Mouse (Mus musculus): ENCODE results near the gene Atf6b. TPM values are rescaled to one million over a fixed set of nuclear protein-coding genes. Genes with fewer than 3 reads are reported as not detected.

Gene Atf6b
- polyA plus RNA-seq, 1 experiment from 2014 or later, result 19.9 TPM

GRCm38 (mm10) chr17:34627093-34627942, 19.6 kb upstream of the Atf6b start:
- no peaks in the 10 kb centered on the region for H3K9me3 ChIP-seq (replicated peaks)
- under 1% methylated on average over 44 of the region's 45 CpGs for WGBS (ENCODE audit: insufficient replicate concordance)
- peaks cover 70% of the 10 kb centered on the region for H3K4me1 ChIP-seq (replicated peaks)
- H3K27ac ChIP-seq (replicated peaks), result peak overlapping the region; percentile 77
- peaks cover 50% of the 10 kb centered on the region for H3K27me3 ChIP-seq
- peak overlapping the region; percentile 68 for H3K9ac ChIP-seq
- peaks cover 15% of the 10 kb centered on the region for H3K36me3 ChIP-seq (replicated peaks)
- ATAC-seq (ENCODE audit: insufficient read depth), result peak; percentile 69
- H3K4me3 ChIP-seq (replicated peaks), result peak overlapping the region; percentile 66
- peak overlapping the region; percentile 89 for H3K4me2 ChIP-seq

DNA sequence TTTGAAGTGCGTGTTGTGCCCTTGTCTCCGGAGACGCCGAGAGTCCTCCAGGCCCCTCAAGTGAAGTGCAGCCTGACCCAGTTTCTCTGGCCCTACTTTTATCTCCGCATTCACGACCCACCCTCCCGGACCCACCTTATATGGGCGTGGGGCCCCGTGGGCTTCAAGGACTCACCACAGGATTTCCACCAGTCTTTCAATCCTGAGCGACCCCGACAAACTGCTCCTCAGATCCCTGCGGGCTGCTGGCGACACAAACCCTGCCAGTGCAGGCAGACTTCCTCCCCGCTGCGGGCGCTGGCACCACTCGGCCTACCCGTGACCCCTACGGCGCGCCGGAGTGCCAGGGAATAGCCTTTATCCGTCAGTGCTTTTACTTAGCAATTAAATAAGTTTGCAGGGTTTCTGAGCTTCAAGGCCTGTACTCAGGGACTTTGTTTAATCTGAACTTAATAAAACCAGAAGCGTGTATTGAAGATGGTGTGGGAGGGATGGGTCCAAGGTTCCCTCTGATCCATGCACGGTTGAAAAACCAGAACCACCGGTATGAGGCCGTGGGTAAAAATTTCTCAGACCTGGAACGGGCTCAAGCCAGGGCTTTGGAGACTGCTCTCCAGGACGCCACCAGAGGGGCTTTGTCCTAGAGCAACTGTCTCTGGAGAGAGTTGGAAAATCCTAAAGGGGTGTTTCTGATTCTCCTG, 18.9 kb upstream of the Atf6b start, which contains the start of gene Ppt2:
Gene Ppt2 (minus strand): TSS at position 568 of the 701 bp plus-strand sequence.
- WGBS (ENCODE audit: insufficient replicate concordance), result 10% methylated on average over 29 of the region's 29 CpGs
- Histone ChIP-seq H3K27ac (replicated peaks) (peak within 1 kb of the TSS; percentile 77), H3K36me3 (replicated peaks) (peaks cover 10% of the 10 kb centered on the region), H3K9ac (peak within 1 kb of the TSS; percentile 68), H3K9me3 (replicated peaks) (no peaks in the 10 kb centered on the region), H3K4me3 (replicated peaks) (peak within 1 kb of the TSS; percentile 66), H3K4me1 (replicated peaks) (peaks cover 69% of the 10 kb centered on the region), H3K27me3 (peaks cover 58% of the 10 kb centered on the region), H3K4me2 (peak within 1 kb of the TSS; percentile 89)
- no peak for ATAC-seq (ENCODE audit: insufficient read depth)

DNA sequence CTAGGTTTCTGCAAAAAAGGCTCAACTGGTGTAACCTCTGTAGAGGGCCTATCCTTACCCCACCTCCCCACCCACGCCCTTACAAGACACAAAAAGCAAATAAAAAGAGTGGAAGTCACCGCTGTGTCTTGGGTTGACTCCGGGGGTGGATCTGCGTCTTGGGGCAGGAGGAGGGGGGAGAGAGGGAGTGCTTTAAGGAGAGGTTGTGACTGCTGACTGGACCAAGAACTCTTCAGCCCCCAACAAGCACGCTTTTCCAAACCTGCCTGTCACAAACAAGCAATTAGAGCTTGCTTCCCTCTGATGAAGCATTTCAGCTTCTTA, 18.3 kb upstream of the Atf6b start:
- Histone ChIP-seq H3K4me2 (peak overlapping the region; percentile 89), H3K27ac (replicated peaks) (no peak overlapping the region), H3K36me3 (replicated peaks) (peaks cover 8% of the 10 kb centered on the region), H3K9ac (no peak overlapping the region), H3K9me3 (replicated peaks) (no peaks in the 10 kb centered on the region), H3K27me3 (peaks cover 63% of the 10 kb centered on the region), H3K4me3 (replicated peaks) (no peak overlapping the region; the same call in 1 of the 2 replicates), H3K4me1 (replicated peaks) (peaks cover 66% of the 10 kb centered on the region)
- ATAC-seq (ENCODE audit: insufficient read depth), result no peak
- WGBS (ENCODE audit: insufficient replicate concordance), result 46% methylated on average over 5 of the region's 5 CpGs

- Histone ChIP-seq H3K4me2 (peak within 1 kb of the TSS; percentile 89), H3K9ac (no peak within 1 kb of the TSS), H3K4me3 (replicated peaks) (peak within 1 kb of the TSS; percentile 66), H3K27ac (replicated peaks) (no peak within 1 kb of the TSS), H3K9me3 (replicated peaks) (no peaks in the 10 kb centered on the region), H3K36me3 (replicated peaks) (peaks cover 6% of the 10 kb centered on the region), H3K4me1 (replicated peaks) (peaks cover 63% of the 10 kb centered on the region), H3K27me3 (peaks cover 68% of the 10 kb centered on the region)
- WGBS (ENCODE audit: insufficient replicate concordance), result 13% methylated on average over 16 of the region's 16 CpGs
- no peak for ATAC-seq (ENCODE audit: insufficient read depth)
These were observed 17.7 kb upstream of the Atf6b start, which contains the start of gene Prrt1 for GRCm38 (mm10) chr17:34629221-34629751. Gene Prrt1, plus strand, starts transcription at chr17:34629533.

- H3K36me3 ChIP-seq (replicated peaks), result peaks cover 6% of the 10 kb centered on the region
- H3K4me3 ChIP-seq (replicated peaks), result no peak overlapping the region
- 9% methylated on average over 12 of the region's 12 CpGs for WGBS (ENCODE audit: insufficient replicate concordance)
- peak overlapping the region; percentile 58 for H3K4me2 ChIP-seq
- ATAC-seq (ENCODE audit: insufficient read depth), result no peak
- no peak overlapping the region for H3K27ac ChIP-seq (replicated peaks)
- H3K27me3 ChIP-seq, result peaks cover 68% of the 10 kb centered on the region
- peaks cover 63% of the 10 kb centered on the region for H3K4me1 ChIP-seq (replicated peaks)
- no peaks in the 10 kb centered on the region for H3K9me3 ChIP-seq (replicated peaks)
- H3K9ac ChIP-seq, result no peak overlapping the region
These were observed 16.9 kb upstream of the Atf6b start for GRCm38 (mm10) chr17:34629796-34630603.

DNA sequence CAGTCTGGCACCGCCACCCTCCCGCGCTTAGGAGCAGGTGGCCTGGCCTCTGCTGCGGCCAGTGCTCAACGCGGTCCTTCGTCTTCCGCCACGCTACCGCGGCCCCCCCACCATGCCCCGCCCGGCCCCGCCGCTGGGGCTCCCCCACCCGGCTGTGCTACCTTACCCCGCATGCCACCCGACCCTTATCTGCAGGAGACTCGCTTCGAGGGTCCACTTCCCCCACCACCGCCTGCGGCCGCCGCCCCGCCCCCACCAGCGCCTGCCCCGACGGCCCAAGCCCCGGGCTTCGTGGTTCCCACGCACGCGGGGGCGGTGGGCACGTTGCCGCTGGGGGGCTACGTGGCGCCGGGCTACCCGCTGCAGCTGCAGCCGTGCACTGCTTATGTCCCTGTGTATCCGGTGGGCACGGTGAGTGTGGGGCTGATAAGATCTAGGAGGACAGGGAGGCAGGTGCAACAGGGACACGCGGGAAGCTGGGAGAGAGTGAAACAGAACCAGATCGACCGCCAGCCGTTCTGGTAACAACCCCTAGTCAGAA, 16.1 kb upstream of the Atf6b start:
- H3K36me3 ChIP-seq (replicated peaks), result no peaks in the 10 kb centered on the region; the same call in 1 of the 2 replicates
- no peak overlapping the region for H3K27ac ChIP-seq (replicated peaks)
- 2% methylated on average over 48 of the region's 48 CpGs for WGBS (ENCODE audit: insufficient replicate concordance)
- H3K27me3 ChIP-seq, result peaks cover 68% of the 10 kb centered on the region
- H3K4me1 ChIP-seq (replicated peaks), result peaks cover 61% of the 10 kb centered on the region
- H3K9me3 ChIP-seq (replicated peaks), result no peaks in the 10 kb centered on the region
- H3K4me3 ChIP-seq (replicated peaks), result peak overlapping the region; percentile 34; the same call in 1 of the 2 replicates
- ATAC-seq (ENCODE audit: insufficient read depth), result no peak
- H3K9ac ChIP-seq, result no peak overlapping the region
- H3K4me2 ChIP-seq, result peak overlapping the region; percentile 58

DNA sequence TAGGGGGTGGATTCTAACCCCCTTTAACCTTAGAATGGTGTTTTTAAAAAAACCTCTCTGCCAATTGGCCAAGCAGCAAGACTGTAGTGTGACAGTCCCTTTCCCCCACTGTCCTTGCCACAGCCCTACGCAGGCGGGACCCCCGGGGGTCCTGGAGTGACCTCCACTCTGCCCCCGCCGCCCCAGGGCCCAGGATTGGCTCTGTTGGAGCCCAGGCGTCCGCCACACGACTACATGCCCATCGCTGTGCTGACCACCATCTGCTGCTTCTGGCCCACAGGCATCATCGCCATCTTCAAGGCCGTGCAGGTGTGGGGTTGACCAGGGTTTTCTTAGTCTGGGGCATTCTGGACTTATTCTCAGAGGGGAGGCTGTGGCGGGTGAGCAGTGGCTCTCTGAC, 15.3 kb upstream of the Atf6b start:
- Histone ChIP-seq H3K9ac (no peak overlapping the region), H3K4me2 (peak overlapping the region; percentile 64), H3K4me3 (replicated peaks) (peak overlapping the region; percentile 38), H3K4me1 (replicated peaks) (peaks cover 53% of the 10 kb centered on the region), H3K9me3 (replicated peaks) (no peaks in the 10 kb centered on the region), H3K36me3 (replicated peaks) (no peaks in the 10 kb centered on the region), H3K27ac (replicated peaks) (no peak overlapping the region), H3K27me3 (peaks cover 68% of the 10 kb centered on the region)
- 12% methylated on average over 12 of the region's 12 CpGs for WGBS (ENCODE audit: insufficient replicate concordance)
- ATAC-seq (ENCODE audit: insufficient read depth), result no peak

GRCm38 (mm10) chr17:34632261-34632691, 14.7 kb upstream of the Atf6b start:
- Histone ChIP-seq H3K36me3 (replicated peaks) (no peaks in the 10 kb centered on the region), H3K4me1 (replicated peaks) (peaks cover 46% of the 10 kb centered on the region), H3K9ac (no peak overlapping the region), H3K27ac (replicated peaks) (no peak overlapping the region), H3K4me3 (replicated peaks) (peak overlapping the region; percentile 38), H3K4me2 (peak overlapping the region; percentile 64), H3K9me3 (replicated peaks) (no peaks in the 10 kb centered on the region), H3K27me3 (peaks cover 68% of the 10 kb centered on the region)
- 0 out of 2 replicates have a peak, but pooled peaks have one; percentile 22 for ATAC-seq (ENCODE audit: insufficient read depth)
- 1% methylated on average over 26 of the region's 26 CpGs for WGBS (ENCODE audit: insufficient replicate concordance)

DNA sequence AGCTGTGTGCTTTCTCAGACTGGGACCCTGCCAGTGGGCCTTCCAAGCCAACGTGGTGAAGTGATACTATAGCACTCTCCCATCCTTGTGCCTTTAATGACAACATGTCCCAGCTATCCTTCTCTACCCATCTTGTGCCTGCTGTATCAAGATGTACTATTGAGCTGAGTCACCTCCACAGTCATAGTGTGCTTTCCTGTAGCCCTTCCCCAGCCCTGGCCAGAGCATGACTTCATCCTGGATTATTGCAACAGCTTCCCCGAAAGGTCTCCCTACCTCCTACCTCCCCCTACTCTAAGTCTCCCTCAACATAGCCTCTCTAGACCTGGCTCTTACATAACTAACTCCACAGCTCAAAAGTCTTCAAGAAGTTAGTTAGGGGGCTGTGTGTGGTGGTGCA, 11.3 kb upstream of the Atf6b start:
- peaks cover 39% of the 10 kb centered on the region for H3K27me3 ChIP-seq
- no peak overlapping the region for H3K9ac ChIP-seq
- peaks cover 23% of the 10 kb centered on the region for H3K4me1 ChIP-seq (replicated peaks)
- no peaks in the 10 kb centered on the region for H3K36me3 ChIP-seq (replicated peaks)
- H3K27ac ChIP-seq (replicated peaks), result no peak overlapping the region
- no peaks in the 10 kb centered on the region for H3K9me3 ChIP-seq (replicated peaks)
- H3K4me3 ChIP-seq (replicated peaks), result no peak overlapping the region
- WGBS (ENCODE audit: insufficient replicate concordance), result 34% methylated on average over 2 of the region's 2 CpGs
- no peak for ATAC-seq (ENCODE audit: insufficient read depth)
- no peak overlapping the region for H3K4me2 ChIP-seq

GRCm38 (mm10) chr17:34637459-34637858, 9.5 kb upstream of the Atf6b start:
- Histone ChIP-seq H3K9me3 (replicated peaks) (no peaks in the 10 kb centered on the region), H3K4me2 (no peak overlapping the region), H3K36me3 (replicated peaks) (no peaks in the 10 kb centered on the region), H3K27me3 (peaks cover 21% of the 10 kb centered on the region), H3K4me1 (replicated peaks) (peaks cover 6% of the 10 kb centered on the region), H3K27ac (replicated peaks) (no peak overlapping the region), H3K9ac (no peak overlapping the region), H3K4me3 (replicated peaks) (no peak overlapping the region)
- no peak for ATAC-seq (ENCODE audit: insufficient read depth)
- WGBS (ENCODE audit: insufficient replicate concordance), result 52% methylated on average over 3 of the region's 3 CpGs
